Mouse (Mus musculus): ENCODE measurements at regions not wholly inside any gene's neighbourhood (a gene's known extent, or its start where the extent isn't known, plus 50 kb on each side); places are given as distances from the start of the nearest gene placed in this dataset.

DNA sequence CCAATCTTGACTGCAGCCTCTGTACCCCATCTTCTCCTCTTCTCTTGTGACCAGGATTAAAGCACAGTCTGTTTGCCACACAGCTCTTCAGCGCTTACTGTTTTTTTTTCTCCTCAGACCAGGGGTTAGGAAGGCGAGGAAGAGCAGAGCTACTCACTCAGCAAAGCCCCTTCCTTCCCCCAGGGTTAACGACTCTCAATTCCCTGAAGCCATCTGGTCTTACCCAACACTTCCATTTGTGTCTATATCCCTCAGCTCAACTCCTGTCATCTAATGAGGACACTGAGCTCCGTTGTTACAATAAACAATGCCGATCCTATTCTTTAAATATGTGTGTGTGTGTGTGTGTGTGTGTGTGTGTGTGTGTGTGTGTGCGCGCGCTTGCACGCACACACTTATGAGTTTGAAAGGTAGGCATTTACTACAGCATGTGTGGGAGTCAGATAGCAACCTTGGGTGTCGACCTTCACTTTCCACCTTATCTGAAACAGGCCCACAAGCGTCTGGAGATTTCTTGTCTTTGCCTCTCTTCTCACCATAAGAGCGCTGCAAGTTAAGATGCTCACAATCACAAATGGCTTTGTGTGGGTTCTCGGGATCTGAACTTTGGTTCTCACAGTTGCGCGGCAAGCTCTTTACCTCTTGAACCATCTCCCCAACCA, 79.3 kb upstream of the Six2 start:
- no peak for DNase-seq (ENCODE audit: low spot score in 2 of 2)

DNA sequence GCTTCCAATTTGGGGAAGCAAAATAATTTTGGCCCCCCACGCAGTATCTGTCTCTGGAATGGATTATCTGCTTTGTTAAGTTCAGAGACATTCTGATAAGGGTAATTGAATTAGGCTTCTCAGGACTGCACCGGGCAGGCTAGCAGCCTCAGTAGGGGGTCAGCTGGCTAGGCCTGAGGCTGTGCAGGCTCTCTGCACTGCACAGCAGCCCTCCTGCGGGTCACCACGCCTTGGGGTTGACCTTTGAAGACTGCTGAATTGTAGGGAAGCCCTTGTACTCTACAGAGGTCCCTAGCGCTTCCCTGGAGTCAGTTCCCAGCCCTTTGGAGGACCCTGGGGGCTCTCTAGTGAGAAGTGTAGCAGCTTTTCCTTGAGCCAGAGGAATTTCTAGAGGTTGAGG, 78.5 kb upstream of the Six2 start:
- DNase-seq (ENCODE audit: low spot score in 2 of 2) = no peak

DNA sequence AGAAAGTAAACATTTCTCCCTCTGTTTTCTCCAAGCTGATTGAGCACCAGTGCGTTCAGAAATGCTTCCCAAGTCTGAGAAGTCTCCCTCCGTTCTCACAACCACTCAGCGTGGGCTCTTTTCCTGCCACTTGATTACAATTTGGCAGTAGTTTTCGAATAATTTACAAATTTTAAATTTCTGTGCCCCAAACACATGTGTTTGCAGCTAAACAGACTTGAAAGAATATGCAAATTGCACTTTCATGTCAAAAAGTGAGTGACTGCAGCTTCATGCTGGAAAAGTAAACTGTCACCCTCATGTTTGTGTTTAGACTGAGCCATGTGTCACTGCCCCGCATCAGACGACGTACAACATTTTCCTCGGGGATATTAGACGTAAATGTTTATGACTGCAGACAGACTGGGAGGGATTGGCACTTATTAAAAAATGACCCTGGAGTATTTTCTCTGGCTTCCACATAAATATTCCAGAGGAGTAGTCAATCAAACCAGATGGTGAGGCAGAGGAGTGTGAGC, 70.6 kb upstream of the Six2 start:
- no peak for DNase-seq (ENCODE audit: low spot score in 2 of 2)

DNA sequence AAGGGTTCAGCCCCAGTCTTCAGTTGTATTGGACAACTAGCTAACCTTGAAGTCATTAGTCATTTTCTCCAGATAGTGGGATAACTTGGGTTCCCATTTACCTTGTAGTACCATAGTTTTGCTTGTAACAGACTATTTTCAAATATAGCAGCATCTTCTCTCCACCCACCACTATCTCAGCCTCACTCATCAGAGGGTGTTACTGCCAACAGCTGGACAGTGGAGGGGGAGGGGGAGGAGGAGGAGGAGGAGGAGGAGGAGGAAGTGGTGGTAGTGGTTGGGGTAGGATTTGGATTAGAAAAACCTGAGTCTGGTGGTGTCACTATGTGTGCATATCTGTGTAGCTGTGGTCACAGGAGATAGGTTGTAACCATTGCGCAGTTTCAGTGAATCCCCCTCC, 69.6 kb upstream of the Six2 start:
- DNase-seq (ENCODE audit: low spot score in 2 of 2) = no peak

DNA sequence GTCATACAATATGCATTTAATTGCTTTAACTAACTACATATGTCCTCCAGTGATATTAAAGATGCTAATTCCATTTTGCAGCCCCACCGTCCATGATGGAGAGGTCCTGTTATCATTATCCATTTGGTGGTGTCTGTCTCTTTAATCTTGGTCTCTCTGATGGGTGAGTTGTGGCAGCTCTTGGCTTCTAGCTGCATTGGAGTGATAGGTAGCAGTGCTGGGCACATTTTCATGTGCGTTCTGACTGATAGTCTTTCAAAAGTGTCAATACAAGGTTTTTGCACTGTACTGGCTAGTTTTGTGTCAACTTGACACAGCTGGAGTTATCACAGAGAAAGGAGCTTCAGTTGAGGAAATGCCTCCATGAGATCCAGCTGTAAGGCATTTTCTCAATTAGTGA, 67.5 kb upstream of the Six2 start:
- no peak for DNase-seq (ENCODE audit: low spot score in 2 of 2)

DNA sequence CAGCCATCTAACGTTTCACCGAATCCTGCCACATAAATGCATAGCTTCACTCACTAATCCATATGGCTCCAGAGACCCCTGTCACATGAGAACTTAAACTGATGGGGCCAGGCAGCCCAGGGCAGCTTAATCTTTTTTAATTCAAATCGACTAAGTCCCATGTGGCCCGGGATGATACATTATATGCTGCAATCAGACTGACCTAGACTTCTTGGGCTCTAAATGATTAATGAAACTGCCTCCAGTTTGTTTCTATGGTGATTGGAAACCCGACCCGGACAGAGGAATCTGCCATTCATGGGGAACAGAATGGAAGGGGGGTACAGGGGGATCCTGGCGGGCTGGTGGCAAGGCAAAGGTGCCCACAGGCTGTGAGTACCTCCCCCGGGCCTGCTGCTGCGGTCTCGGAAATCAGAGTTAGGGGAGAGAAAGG, 60.6 kb upstream of the Six2 start:
- DNase-seq (ENCODE audit: low spot score in 2 of 2) = no peak

DNA sequence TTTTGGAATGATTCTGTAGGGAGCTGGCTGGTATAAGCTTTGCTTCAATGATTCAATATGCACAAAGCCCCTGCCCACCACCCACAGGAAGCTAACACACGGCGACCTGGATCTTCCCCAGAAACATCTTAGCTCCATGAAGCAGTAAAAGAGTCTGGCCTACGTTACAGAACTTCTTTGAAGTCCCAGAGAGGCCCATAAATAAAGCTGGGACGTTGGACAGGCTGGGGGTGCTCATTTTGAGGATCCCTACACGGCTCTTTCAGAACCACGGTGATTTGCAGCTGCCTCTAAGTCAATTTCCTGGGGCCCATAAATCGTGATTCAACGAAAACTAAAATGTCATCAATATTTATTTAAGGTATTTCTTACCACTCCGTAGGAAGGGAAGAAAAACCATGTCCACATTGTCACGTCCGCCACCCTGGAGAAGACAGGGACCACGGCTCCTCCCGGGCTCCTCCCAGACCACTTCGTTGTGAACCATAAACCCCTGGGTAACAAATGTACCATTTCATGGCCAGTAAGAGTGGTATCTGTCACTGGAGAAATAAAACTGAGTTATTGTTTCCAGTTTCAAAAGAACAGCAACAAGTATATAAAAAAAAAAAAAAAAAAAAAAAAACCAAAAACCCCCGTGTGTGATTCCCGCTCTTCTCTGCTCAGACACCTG, 60.0 kb upstream of the Six2 start:
- no peak for DNase-seq (ENCODE audit: low spot score in 2 of 2)
